Mouse (Mus musculus) lung, postnatal 4 days (tissue): ENCODE results near the gene Dctn5.
A peak's percentile ranks its signal among the peaks of the same experiment; 100 is the strongest.
"Not testable (repeated sequence)": the region's sequence is repeated elsewhere in the genome, so short reads cannot be mapped to it uniquely, and the experiment has no call there.

Source experiments
- DNase-seq, 2 experiments: peaks; one replicate each; pipeline ENCODE4 v3.0.0; 2021

Gene Dctn5

GRCm38 (mm10) chr7:122132497-122133337 lies at the start of gene Dctn5, which contains the start of gene Palb2:
Gene Dctn5, plus strand, starts transcription at chr7:122133041.
Gene Palb2, minus strand, starts transcription at chr7:122132985.
- DNase-seq: peak; percentile 98 to 99

- DNase-seq: no peak
Measured at GRCm38 (mm10) chr7:122087195-122087982, 45.5 kb upstream of the Dctn5 start.

GRCm38 (mm10) chr7:122094564-122095330 lies 38.1 kb upstream of the Dctn5 start:
- DNase-seq: no peak

DNA sequence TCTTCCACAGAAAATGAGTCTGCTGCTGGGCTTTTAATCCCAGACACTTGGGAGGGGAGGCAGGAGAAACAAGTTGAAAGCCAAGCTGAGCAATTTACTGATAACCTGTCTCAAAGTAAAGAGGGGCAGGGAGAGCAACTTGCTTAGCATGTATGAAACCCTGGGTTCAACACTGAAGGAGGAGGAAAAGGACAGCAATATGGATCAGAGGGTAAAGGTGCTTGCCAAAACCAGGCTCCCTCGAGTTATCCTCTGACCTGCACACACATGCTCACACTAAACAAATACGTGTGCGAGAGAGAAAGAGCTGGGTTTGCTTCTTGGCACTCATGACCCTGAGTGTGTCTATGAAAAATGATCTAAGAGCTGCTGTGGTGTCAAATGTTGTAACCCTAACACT lies 34.8 kb upstream of the Dctn5 start:
- no peak for DNase-seq

GRCm38 (mm10) chr7:122099222-122099621 lies 33.6 kb upstream of the Dctn5 start:
- peak in 1 of 2 experiments; percentile 45 for DNase-seq

DNA sequence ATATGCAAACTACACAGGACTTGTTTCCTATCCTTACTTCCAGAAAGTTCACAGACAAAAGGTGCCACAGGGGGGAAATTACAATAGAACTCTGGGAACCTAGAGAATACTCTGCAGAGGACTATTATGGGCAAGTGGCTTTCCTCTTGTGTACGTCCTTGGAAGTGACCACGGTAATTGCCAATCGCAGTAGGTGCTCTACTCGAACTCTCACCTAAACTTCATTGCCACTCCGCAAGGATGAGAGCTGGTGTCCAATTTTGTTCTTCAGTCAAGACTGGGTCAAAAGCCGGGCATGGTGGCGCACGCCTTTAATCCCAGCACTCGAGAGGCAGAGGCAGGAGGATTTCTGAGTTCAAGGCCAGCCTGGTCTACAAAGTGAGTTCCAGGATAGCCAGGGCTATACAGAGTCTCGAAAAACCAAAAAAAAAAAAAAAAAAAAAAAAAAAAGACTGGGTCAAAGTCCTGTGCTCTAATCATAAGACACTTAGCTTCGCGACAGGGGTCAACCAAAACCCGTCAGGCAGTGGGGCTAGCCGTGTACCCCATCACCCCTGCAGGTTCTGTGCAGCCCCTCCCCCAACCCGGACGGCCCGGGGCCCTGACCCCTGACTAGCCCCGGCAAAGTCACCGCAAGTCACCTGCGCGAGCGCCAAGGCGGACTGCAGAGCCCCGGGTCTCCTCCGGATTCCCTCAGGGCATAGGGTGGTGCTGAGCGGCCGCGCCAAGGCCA lies 31.7 kb upstream of the Dctn5 start:
- not testable (repeated sequence) for DNase-seq

GRCm38 (mm10) chr7:122101747-122102244 lies 31.0 kb upstream of the Dctn5 start, which contains the start of gene Ndufab1:
Gene Ndufab1, minus strand, starts transcription at chr7:122101886.
- peak; percentile 89 to 92 for DNase-seq

DNA sequence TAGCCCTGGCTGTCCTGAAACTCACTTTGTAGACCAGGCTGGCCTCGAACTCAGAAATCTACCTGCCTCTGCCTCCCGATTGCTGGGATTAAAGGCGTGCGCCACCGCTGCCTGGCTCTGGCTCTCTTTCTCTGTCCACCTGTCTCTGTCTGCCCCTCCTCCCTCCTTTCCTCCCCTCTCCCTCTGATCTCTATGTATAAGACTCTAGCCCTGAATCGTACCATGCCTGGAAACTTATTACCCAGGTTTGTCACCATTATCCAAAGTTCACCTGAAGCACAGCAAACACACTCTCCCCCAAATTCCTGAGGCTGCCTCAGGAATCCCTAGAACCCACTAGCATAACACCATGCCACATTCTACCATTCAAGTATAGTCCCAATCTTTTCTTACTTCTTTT lies 24.6 kb upstream of the Dctn5 start:
- DNase-seq: no peak

- DNase-seq: no peak
Measured at GRCm38 (mm10) chr7:122123518-122123917, 9.3 kb upstream of the Dctn5 start.

DNA sequence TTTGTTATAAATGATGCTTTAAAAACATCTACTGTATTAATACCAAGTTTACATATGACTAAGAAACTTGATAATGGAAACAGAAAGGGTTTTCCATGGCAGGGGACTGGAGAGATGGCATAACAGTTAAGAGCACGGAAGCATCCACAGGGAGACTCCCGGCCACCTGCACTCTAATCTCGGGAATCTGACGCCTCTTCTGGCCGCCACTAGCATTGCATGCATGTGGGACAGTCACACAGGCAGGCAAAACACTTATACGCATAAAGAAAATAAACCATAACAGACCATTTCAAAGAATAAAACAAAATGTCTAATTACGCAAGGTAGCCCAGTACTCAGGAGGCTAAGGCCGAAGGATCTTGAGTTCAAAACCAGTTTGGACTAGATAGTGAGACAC lies 7.2 kb upstream of the Dctn5 start:
- no peak for DNase-seq

DNA sequence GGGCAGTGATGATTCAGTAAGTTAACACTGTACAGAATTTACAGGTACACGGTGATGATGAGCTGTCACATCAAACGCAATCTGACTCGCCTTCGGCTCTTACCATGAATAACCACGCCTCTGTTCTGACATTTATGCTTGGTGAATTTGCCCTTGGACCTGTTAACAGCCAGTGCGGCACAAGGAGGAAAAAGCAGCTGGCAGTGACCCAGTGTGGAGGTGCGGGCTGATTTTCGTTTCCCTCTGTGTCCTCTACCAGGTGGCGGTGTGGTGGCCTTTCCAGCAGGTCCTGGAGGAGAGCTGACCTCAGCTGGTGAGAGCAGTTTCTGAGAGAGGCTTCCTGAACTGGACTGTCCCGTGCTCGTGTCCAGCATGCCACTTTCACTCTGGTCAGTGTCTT lies 5.9 kb upstream of the Dctn5 start:
- no peak for DNase-seq

- DNase-seq: no peak
Measured at GRCm38 (mm10) chr7:122131834-122132233, 1.0 kb upstream of the Dctn5 start.

DNA sequence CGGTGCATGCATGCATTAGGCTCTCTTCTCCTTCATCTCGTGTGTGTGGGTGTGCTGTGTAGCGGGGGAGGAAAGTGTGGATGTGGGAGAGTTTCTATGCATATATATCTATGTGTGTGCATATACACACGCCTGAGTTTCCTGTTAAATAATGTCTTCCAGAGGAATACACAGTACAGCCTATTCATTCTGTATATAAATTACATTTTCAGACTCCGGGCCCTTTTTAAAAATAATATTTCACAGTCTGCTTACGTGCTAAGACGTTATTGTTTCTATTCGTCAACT lies 441 bp downstream of the Dctn5 start:
- no peak for DNase-seq

- peak in 1 of 2 experiments; percentile 22 for DNase-seq
Measured at GRCm38 (mm10) chr7:122135070-122135469, 2.2 kb downstream of the Dctn5 start.

DNA sequence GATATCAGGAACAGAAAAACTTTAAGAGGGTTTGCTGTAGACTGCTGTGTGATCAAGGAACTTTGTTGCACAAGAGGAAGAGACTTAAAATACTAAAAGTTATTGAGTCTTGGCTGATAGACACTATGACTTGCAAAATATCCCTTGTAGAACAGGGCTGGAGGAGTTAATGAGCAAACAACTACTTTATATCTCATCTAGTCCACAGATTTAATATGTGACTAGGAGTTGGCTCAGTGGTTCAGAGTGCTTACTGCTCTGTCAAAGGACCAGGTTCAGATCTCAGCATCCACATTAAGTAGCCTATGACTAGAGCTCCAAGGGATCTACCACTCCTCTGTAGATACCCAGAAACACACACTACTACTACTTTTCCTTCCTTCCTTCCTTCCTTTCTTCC lies 4.2 kb downstream of the Dctn5 start:
- no peak for DNase-seq

DNA sequence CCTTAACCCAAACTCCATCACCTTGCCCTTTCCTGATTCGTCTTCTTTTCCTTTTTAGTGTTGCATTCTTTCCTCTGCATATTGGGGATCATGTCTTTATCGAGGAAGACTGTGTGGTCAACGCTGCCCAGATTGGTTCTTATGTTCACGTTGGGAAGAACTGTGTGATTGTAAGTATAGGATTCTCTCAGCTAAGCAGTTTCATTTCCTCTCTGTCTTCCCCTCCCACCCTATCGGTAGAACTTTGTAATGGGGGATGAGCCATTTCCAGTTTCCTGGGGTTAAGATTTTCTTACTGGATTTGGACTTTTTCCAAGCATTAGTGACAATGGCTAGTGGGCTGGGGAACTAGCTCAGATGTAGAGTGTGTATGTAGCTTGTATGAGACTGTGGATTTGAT lies 5.3 kb downstream of the Dctn5 start:
- DNase-seq: no peak

GRCm38 (mm10) chr7:122140991-122141390 lies 8.2 kb downstream of the Dctn5 start:
- no peak for DNase-seq

DNA sequence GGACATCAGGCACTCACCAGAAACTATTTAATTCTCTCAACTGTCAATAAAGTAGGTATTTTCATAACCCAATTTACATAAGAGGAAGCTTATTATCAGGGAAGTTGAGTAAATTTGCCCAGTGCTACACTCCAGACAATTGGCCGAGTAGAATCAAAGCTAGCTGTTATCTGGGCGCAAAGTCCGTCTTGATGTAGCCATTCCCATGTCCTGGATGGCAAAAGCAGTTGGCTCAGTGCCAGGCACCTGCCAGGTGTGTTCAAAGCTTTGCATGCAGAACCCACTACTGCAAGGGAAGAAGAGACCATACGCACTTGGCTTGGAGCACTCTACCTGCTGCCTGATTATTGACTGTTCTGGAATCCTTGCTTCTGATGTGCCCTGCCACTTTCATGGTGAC lies 19.6 kb downstream of the Dctn5 start:
- no peak for DNase-seq

DNA sequence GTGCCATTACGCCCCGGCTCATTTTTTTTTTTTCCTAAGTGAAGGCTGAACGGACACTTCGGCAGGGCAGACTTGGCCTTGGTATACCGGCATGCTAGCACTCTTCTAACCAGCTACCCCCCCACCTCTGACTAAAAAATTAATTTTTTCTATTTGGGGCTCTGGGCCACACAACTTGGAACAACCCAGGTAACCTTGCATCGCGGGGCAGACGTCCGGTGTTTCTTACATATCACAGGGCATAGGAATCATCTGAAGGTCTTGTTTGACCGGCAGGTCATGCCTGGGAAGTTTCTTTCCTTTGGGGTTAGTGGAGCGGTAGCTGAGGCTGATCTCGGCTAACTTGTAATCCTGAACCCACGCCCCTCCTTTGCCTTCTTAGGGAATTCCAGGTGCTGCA lies 25.6 kb downstream of the Dctn5 start:
- DNase-seq: peak in 1 of 2 experiments; percentile 6

DNA sequence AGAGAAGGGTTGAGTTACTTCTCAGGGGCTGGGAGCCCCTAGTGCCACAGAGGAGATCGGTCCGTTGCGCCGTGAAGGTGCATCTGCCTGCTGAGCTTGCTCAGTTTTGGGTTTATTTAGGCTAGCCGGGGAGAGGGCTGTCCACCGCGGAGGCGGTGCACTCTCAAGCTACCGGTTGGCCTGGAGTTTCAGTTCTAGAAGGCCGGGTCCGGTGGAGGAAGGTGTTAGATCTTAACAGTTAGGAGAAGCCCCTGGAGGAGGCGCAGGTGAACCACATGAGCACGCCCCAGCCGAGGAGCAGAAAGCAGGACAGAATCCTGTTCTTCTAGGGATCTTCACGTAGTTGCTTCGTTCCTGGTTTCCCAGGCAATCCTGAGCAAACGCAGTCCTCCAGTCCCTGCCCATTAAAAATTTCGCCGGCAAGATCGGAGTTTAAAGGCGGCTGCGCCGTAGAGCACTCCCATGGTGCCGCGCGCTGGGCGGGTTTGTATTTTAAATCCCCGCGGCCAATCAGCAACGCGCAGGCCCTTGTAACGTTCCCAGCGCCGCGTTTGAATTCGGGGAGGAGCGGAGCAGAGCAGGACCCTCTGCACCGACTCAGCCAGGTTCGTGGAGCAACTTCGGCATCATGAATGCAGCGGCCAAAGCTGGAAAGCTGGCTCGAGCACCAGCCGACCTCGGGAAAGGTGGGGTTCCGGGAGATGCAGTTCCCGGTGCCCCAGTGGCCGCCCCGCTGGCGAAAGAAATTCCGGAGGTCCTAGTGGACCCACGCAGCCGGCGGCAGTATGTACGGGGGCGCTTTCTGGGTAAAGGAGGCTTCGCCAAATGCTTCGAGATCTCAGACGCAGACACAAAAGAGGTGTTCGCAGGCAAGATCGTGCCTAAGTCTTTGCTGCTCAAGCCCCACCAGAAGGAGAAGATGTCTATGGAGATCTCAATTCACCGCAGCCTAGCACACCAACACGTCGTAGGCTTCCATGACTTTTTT lies 26.4 kb downstream of the Dctn5 start, which contains the start of gene Plk1:
TSS of gene Plk1 (plus strand) at position 525 of the 988 bp plus-strand sequence.
- DNase-seq: peak; percentile 85 to 86

- no peak for DNase-seq
Measured at GRCm38 (mm10) chr7:122160037-122160436, 27.2 kb downstream of the Dctn5 start.
